Mouse (Mus musculus) neural tube, embryonic 15.5 days (tissue): ENCODE data around the gene Ears2. TPM values are rescaled to one million over a fixed set of nuclear protein-coding genes. Genes with fewer than 3 reads are reported as not detected.

Experiments
- ATAC-seq: fragments of 200-750 bp; cut with Nextera tagmentation; 2 replicates; pipeline ENCODE4 v1.8.0; 2017; ENCODE audit warnings: mild to moderate bottlenecking, moderate TSS enrichment, moderate library complexity; ENCODE audit not compliant: low FRiP score
- H3K27ac ChIP-seq: fragments of 300-500 bp; sonication (generic); replicated peaks from 2 replicates; pipeline ENCODE4 v1.5.1; 2015; ENCODE audit warnings: mild to moderate bottlenecking, inconsistent platforms
- H3K27me3 ChIP-seq: fragments of 300-500 bp; sonication (generic); replicated peaks from 2 replicates; pipeline ENCODE4 v1.6.1; 2015; ENCODE audit warnings: inconsistent platforms
- H3K36me3 ChIP-seq: fragments of 300-500 bp; sonication (generic); 2 replicates; pipeline ENCODE4 v1.6.1; 2015; ENCODE audit warnings: inconsistent platforms
- H3K4me1 ChIP-seq: fragments of 300-500 bp; sonication (generic); 2 replicates; pipeline ENCODE4 v1.6.1; 2015; ENCODE audit warnings: inconsistent platforms
- H3K4me2 ChIP-seq: fragments of 300-500 bp; sonication (generic); 2 replicates; pipeline ENCODE4 v1.6.1; 2015; ENCODE audit warnings: inconsistent platforms, mild to moderate bottlenecking, moderate library complexity
- H3K4me3 ChIP-seq: fragments of 300-500 bp; sonication (generic); replicated peaks from 2 replicates; pipeline ENCODE4 v1.5.1; 2015; ENCODE audit warnings: mild to moderate bottlenecking, inconsistent platforms
- H3K9ac ChIP-seq: fragments of 300-500 bp; sonication (generic); replicated peaks from 2 replicates; pipeline ENCODE4 v1.6.1; 2015; ENCODE audit warnings: mild to moderate bottlenecking, inconsistent platforms
- H3K9me3 ChIP-seq: fragments of 300-500 bp; sonication (generic); replicated peaks from 2 replicates; pipeline ENCODE4 v1.6.1; 2016; ENCODE audit warnings: inconsistent platforms
- WGBS: fragments of 180-500 bp; shearing (Covaris S2); methylation state at CpG from one replicate; pipeline ENCODE4 v1.1.7; 2015; ENCODE audit warnings: mixed read lengths; 5-methylcytosine and 5-hydroxymethylcytosine counted together
- polyA plus RNA-seq: library from polyadenylated mRNA; unstranded; fragments of >200 nt; fragmentation: Nextera tagmentation; extraction: Ambion mirVana; gene quantifications from 2 replicates; pipeline ENCODE4 v1.2.1, GENCODE M21; 2015

Ears2 gene
- polyA plus RNA-seq, 1 experiment from 2014 or later = 9.6 TPM

GRCm38 (mm10) chr7:122033371-122033770 is 33.7 kb downstream of the Ears2 start:
- Histone ChIP-seq H3K36me3 (0 out of 2 replicates have a peak, but pooled peaks cover 3% of the 10 kb centered on the region), H3K4me2 (no peak overlapping the region), H3K27ac (no peak overlapping the region), H3K9me3 (no peaks in the 10 kb centered on the region), H3K4me3 (no peak overlapping the region), H3K27me3 (no peaks in the 10 kb centered on the region), H3K9ac (no peak overlapping the region), H3K4me1 (no peaks in the 10 kb centered on the region)
- ATAC-seq = no peak
- 63% methylated on average over 3 of the region's 3 CpGs for WGBS

- Histone ChIP-seq H3K36me3 (no peaks in the 10 kb centered on the region), H3K27me3 (no peaks in the 10 kb centered on the region), H3K4me3 (no peak overlapping the region), H3K9ac (no peak overlapping the region), H3K4me2 (no peak overlapping the region), H3K27ac (no peak overlapping the region), H3K4me1 (peaks cover 30% of the 10 kb centered on the region), H3K9me3 (no peaks in the 10 kb centered on the region)
- 100% methylated on average over 2 of the region's 2 CpGs for WGBS
- ATAC-seq = no peak
These were observed 44.9 kb downstream of the Ears2 start for GRCm38 (mm10) chr7:122022131-122022530.

- ATAC-seq = peak; percentile 92
- WGBS = under 1% methylated on average over 45 of the region's 50 CpGs
- H3K4me3 ChIP-seq = peak within 1 kb of the TSS; percentile 93
- peak within 1 kb of the TSS; percentile 69 for H3K4me2 ChIP-seq
- peak within 1 kb of the TSS; percentile 82 for H3K9ac ChIP-seq
- H3K36me3 ChIP-seq = no peaks in the 10 kb centered on the region
- H3K27ac ChIP-seq = peak within 1 kb of the TSS; percentile 91
- H3K9me3 ChIP-seq = no peaks in the 10 kb centered on the region
- no peaks in the 10 kb centered on the region for H3K27me3 ChIP-seq
- H3K4me1 ChIP-seq = peaks cover 43% of the 10 kb centered on the region
These were observed 46.3 kb downstream of the Ears2 start, which contains the start of gene Gga2 for GRCm38 (mm10) chr7:122020667-122021354. Gene Gga2 (minus strand): TSS chr7:122021222.

GRCm38 (mm10) chr7:122020273-122020666 is 46.8 kb downstream of the Ears2 start:
- H3K4me1 ChIP-seq = peaks cover 49% of the 10 kb centered on the region
- H3K4me3 ChIP-seq = peak overlapping the region; percentile 93
- 1% methylated on average over 6 of the region's 6 CpGs for WGBS
- H3K9me3 ChIP-seq = no peaks in the 10 kb centered on the region
- H3K36me3 ChIP-seq = no peaks in the 10 kb centered on the region
- H3K9ac ChIP-seq = peak overlapping the region; percentile 82
- peak overlapping the region; percentile 91 for H3K27ac ChIP-seq
- peak overlapping the region; percentile 69 for H3K4me2 ChIP-seq
- H3K27me3 ChIP-seq = no peaks in the 10 kb centered on the region
- ATAC-seq = peak; percentile 72

- Histone ChIP-seq H3K27ac (0 out of 2 replicates have a peak overlapping the region, but pooled peaks have one; percentile 11), H3K4me3 (peak overlapping the region; percentile 93), H3K9ac (0 out of 2 replicates have a peak overlapping the region, but pooled peaks have one; percentile 82), H3K36me3 (no peaks in the 10 kb centered on the region), H3K4me2 (peak overlapping the region; percentile 69), H3K27me3 (no peaks in the 10 kb centered on the region), H3K9me3 (no peaks in the 10 kb centered on the region), H3K4me1 (peaks cover 61% of the 10 kb centered on the region)
- WGBS = 82% methylated on average over 7 of the region's 7 CpGs
- no peak for ATAC-seq
These were observed 48.1 kb downstream of the Ears2 start for GRCm38 (mm10) chr7:122018978-122019377.

- H3K9me3 ChIP-seq = no peaks in the 10 kb centered on the region
- H3K27me3 ChIP-seq = no peaks in the 10 kb centered on the region
- WGBS = 73% methylated on average over 3 of the region's 3 CpGs
- no peak for ATAC-seq
- H3K36me3 ChIP-seq = no peaks in the 10 kb centered on the region
- peak overlapping the region; percentile 93; the same call in 1 of the 2 replicates for H3K4me3 ChIP-seq
- H3K4me1 ChIP-seq = peaks cover 65% of the 10 kb centered on the region
- H3K4me2 ChIP-seq = peak overlapping the region; percentile 69
- H3K27ac ChIP-seq = no peak overlapping the region
- no peak overlapping the region for H3K9ac ChIP-seq
These were observed 48.8 kb downstream of the Ears2 start for GRCm38 (mm10) chr7:122018247-122018646.

- WGBS = 30% methylated on average over 10 of the region's 10 CpGs
- no peak overlapping the region for H3K4me3 ChIP-seq
- no peaks in the 10 kb centered on the region for H3K9me3 ChIP-seq
- H3K27me3 ChIP-seq = no peaks in the 10 kb centered on the region
- H3K9ac ChIP-seq = 0 out of 2 replicates have a peak overlapping the region, but pooled peaks have one; percentile 26
- ATAC-seq = no peak
- H3K36me3 ChIP-seq = peaks cover 16% of the 10 kb centered on the region
- peak overlapping the region; percentile 40 for H3K4me2 ChIP-seq
- peak overlapping the region; percentile 18 for H3K27ac ChIP-seq
- peaks cover 65% of the 10 kb centered on the region for H3K4me1 ChIP-seq
These were observed 51.3 kb downstream of the Ears2 start for GRCm38 (mm10) chr7:122015734-122016133.

- Histone ChIP-seq H3K9ac (0 out of 2 replicates have a peak overlapping the region, but pooled peaks have one; percentile 26), H3K9me3 (no peaks in the 10 kb centered on the region), H3K27me3 (no peaks in the 10 kb centered on the region), H3K27ac (peak overlapping the region; percentile 33; the same call in 1 of the 2 replicates), H3K36me3 (peaks cover 23% of the 10 kb centered on the region), H3K4me2 (peak overlapping the region; percentile 40), H3K4me1 (peaks cover 63% of the 10 kb centered on the region), H3K4me3 (no peak overlapping the region)
- WGBS = 42% methylated on average over 8 of the region's 8 CpGs
- no peak for ATAC-seq
These were observed 52.0 kb downstream of the Ears2 start for GRCm38 (mm10) chr7:122015105-122015504.

- ATAC-seq = no peak
- peaks cover 42% of the 10 kb centered on the region for H3K4me1 ChIP-seq
- WGBS = 93% methylated on average over 10 of the region's 10 CpGs
- H3K27ac ChIP-seq = no peak overlapping the region
- H3K4me3 ChIP-seq = no peak overlapping the region
- no peak overlapping the region for H3K9ac ChIP-seq
- H3K27me3 ChIP-seq = no peaks in the 10 kb centered on the region
- no peaks in the 10 kb centered on the region for H3K9me3 ChIP-seq
- H3K36me3 ChIP-seq = peaks cover 41% of the 10 kb centered on the region
- no peak overlapping the region for H3K4me2 ChIP-seq
These were observed 54.1 kb downstream of the Ears2 start for GRCm38 (mm10) chr7:122012949-122013348.

GRCm38 (mm10) chr7:122012370-122012769 is 54.7 kb downstream of the Ears2 start:
- peaks cover 45% of the 10 kb centered on the region for H3K36me3 ChIP-seq
- H3K27me3 ChIP-seq = no peaks in the 10 kb centered on the region
- peaks cover 37% of the 10 kb centered on the region for H3K4me1 ChIP-seq
- no peak overlapping the region for H3K4me3 ChIP-seq
- 94% methylated on average over 4 of the region's 4 CpGs for WGBS
- H3K9ac ChIP-seq = no peak overlapping the region
- no peak overlapping the region for H3K4me2 ChIP-seq
- ATAC-seq = no peak
- H3K9me3 ChIP-seq = no peaks in the 10 kb centered on the region
- H3K27ac ChIP-seq = no peak overlapping the region

GRCm38 (mm10) chr7:122000396-122000795 is 66.7 kb downstream of the Ears2 start:
- Histone ChIP-seq H3K4me2 (no peak overlapping the region), H3K9ac (no peak overlapping the region), H3K27me3 (no peaks in the 10 kb centered on the region), H3K4me1 (no peaks in the 10 kb centered on the region), H3K27ac (no peak overlapping the region), H3K36me3 (peaks cover 87% of the 10 kb centered on the region), H3K4me3 (no peak overlapping the region), H3K9me3 (no peaks in the 10 kb centered on the region)
- 68% methylated on average over 8 of the region's 8 CpGs for WGBS
- no peak for ATAC-seq

- Histone ChIP-seq H3K4me3 (no peak overlapping the region), H3K4me1 (no peaks in the 10 kb centered on the region), H3K27me3 (no peaks in the 10 kb centered on the region), H3K9me3 (no peaks in the 10 kb centered on the region), H3K9ac (no peak overlapping the region), H3K4me2 (no peak overlapping the region), H3K27ac (no peak overlapping the region), H3K36me3 (peaks cover 92% of the 10 kb centered on the region)
- WGBS = 93% methylated on average over 5 of the region's 5 CpGs
- no peak for ATAC-seq
These were observed 71.1 kb downstream of the Ears2 start for GRCm38 (mm10) chr7:121995961-121996360.
